Mouse (Mus musculus) ES-E14 (cell line): ENCODE results near the gene Tas2r125.
"Not testable (repeated sequence)": the region's sequence is repeated elsewhere in the genome, so short reads cannot be mapped to it uniquely, and the experiment has no call there.

Source experiments
- CHD2 ChIP-seq: IDR thresholded peaks from 2 replicates; pipeline ENCODE4 v1.6.1; 2014; ENCODE audit warnings: mild to moderate bottlenecking, low read depth, low read length, inconsistent platforms
- HCFC1 ChIP-seq: IDR thresholded peaks from 2 replicates; pipeline ENCODE4 v1.6.1; 2012; ENCODE audit warnings: low read length, inconsistent platforms, borderline replicate concordance; ENCODE audit not compliant: insufficient read depth
- MAFK ChIP-seq: IDR thresholded peaks from 2 replicates; pipeline ENCODE4 v1.6.1; 2014; ENCODE audit warnings: mild to moderate bottlenecking, low read depth, low read length, inconsistent platforms; ENCODE audit not compliant: insufficient read depth
- ZC3H11A ChIP-seq: IDR thresholded peaks from 2 replicates; pipeline ENCODE4 v1.6.1; 2012; ENCODE audit warnings: low read depth, mild to moderate bottlenecking, inconsistent platforms, low read length, borderline replicate concordance
- ZNF384 ChIP-seq: IDR thresholded peaks from 2 replicates; pipeline ENCODE4 v1.6.1; 2012; ENCODE audit warnings: low read depth, low read length, inconsistent platforms

GRCm38 (mm10) chr6:132941376-132941775 lies 31.9 kb downstream of the Tas2r125 start:
- not testable (repeated sequence) for TF ChIP-seq ZNF384, MAFK, ZC3H11A, CHD2, HCFC1
